Mouse (Mus musculus): ENCODE measurements around the gene Fut11. TPM values are rescaled to one million over a fixed set of nuclear protein-coding genes. Genes with fewer than 3 reads are reported as not detected.

The Fut11 gene
- total and polyA plus RNA-seq, 2 experiments from 2014 or later: 18.0 to 26.2 TPM

DNA sequence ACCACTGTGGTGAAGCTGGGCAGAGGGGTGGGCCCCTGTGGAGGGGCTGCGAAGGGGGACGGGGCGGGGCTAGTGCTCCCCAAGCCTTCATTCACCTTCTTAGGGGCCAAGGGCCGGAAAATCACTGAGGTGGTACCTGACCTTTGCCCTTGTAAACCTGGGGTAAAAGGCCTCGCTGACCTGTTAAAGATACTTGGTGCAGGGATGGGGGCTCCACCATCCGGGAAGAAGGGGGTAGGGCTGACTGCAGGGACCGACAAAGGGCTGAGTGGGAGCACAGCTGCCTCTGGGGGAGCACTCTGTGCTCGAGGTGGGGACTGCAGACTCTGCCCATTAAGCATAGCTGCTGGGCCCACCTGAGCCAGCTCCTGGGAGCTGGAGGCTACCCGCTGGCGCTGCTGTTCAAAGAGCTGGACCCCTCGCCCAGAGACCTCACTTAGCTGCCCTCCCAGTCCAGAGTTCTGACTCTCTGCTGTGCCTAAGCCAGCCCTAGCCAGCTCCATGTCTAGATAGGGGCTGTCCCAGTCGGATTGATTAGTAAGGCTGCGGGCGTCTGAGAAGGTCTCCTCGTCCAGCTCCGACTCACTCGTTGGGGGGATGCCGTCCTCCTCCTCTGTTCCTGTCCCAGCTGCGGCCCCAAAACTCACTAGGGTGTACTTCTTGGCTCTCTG lies 33.0 kb upstream of the Fut11 start:
- H3K27me3 ChIP-seq (ENCODE audit: insufficient read depth, low read length): no peaks in the 10 kb centered on the region
- peak; percentile 6; the same call in 1 of the 2 replicates for TF ChIP-seq CTCF (IDR thresholded peaks at IDR 0.05; ENCODE audit: low read depth)
- peak; percentile 68 for ATAC-seq
- 6% methylated on average over 19 of the region's 19 CpGs for WGBS
- H3K36me3 ChIP-seq (ENCODE audit: insufficient read depth, low read length): no peaks in the 10 kb centered on the region
- H3K4me2 ChIP-seq (ENCODE audit: low read depth, low read length): peak overlapping the region; percentile 72
- DNase-seq (ENCODE audit: low spot score): peak; percentile 38
- no peaks in the 10 kb centered on the region for H3K9me3 ChIP-seq (ENCODE audit: low read length)
- H3K4me3 ChIP-seq (ENCODE audit: low read length): peak overlapping the region; percentile 57
- H3K9ac ChIP-seq (replicated peaks; ENCODE audit: low read length): peak overlapping the region; percentile 79
- peak overlapping the region; percentile 93 for H3K27ac ChIP-seq
- H3K4me1 ChIP-seq (ENCODE audit: insufficient read depth, low read length): peaks cover 13% of the 10 kb centered on the region; the same call in 1 of the 2 replicates

DNA sequence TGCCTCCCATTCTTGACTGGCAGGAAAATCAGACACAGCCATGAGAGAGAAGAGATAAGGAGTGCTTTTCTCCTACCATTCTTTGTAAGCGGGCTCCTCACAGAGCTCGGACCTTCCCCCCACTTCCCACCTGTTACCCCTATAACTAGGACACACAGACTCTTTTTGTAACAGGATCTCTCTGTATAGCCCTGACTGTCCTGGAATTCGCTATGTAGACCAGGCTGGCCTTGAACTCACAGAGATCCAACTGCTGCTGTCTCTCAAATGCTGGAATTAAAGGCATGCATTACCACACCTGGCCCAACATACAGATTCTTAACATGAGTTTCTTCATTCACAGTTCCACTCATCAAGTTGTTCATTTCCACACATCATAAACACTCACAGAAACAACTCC lies 32.0 kb upstream of the Fut11 start:
- TF ChIP-seq CTCF (IDR thresholded peaks at IDR 0.05; ENCODE audit: low read depth): no peak
- H3K27ac ChIP-seq: peak overlapping the region; percentile 93; the same call in 1 of the 2 replicates

GRCm38 (mm10) chr14:20663601-20664000 lies 31.2 kb upstream of the Fut11 start:
- TF ChIP-seq CTCF (IDR thresholded peaks at IDR 0.05; ENCODE audit: low read depth): no peak
- Histone ChIP-seq H3K27ac (no peak overlapping the region), H3K9me3 (ENCODE audit: low read length) (no peaks in the 10 kb centered on the region), H3K4me3 (ENCODE audit: low read length) (no peak overlapping the region), H3K4me2 (ENCODE audit: low read depth, low read length) (no peak overlapping the region), H3K36me3 (ENCODE audit: insufficient read depth, low read length) (no peaks in the 10 kb centered on the region), H3K4me1 (ENCODE audit: insufficient read depth, low read length) (peaks cover 13% of the 10 kb centered on the region; the same call in 1 of the 2 replicates), H3K27me3 (ENCODE audit: insufficient read depth, low read length) (no peaks in the 10 kb centered on the region), H3K9ac (replicated peaks; ENCODE audit: low read length) (no peak overlapping the region)
- no peak for DNase-seq (ENCODE audit: low spot score)
- ATAC-seq: no peak
- 66% methylated on average over 2 of the region's 2 CpGs for WGBS

More for the DNA sequence above, 32.0 kb upstream of the Fut11 start:
- Histone ChIP-seq H3K4me3 (ENCODE audit: low read length) (no peak overlapping the region), H3K4me1 (ENCODE audit: insufficient read depth, low read length) (peaks cover 13% of the 10 kb centered on the region; the same call in 1 of the 2 replicates), H3K4me2 (ENCODE audit: low read depth, low read length) (peak overlapping the region; percentile 72), H3K9me3 (ENCODE audit: low read length) (no peaks in the 10 kb centered on the region), H3K36me3 (ENCODE audit: insufficient read depth, low read length) (no peaks in the 10 kb centered on the region), H3K9ac (replicated peaks; ENCODE audit: low read length) (no peak overlapping the region), H3K27me3 (ENCODE audit: insufficient read depth, low read length) (no peaks in the 10 kb centered on the region)
- DNase-seq (ENCODE audit: low spot score) (no peak), ATAC-seq (no peak)
- WGBS: 96% methylated on average over 3 of the region's 3 CpGs

- 53% methylated on average over 3 of the region's 3 CpGs for WGBS
- no peak overlapping the region for H3K27ac ChIP-seq
- H3K4me3 ChIP-seq (ENCODE audit: low read length): no peak overlapping the region
- DNase-seq (ENCODE audit: low spot score) (no peak), ATAC-seq (no peak)
- no peaks in the 10 kb centered on the region for H3K36me3 ChIP-seq (ENCODE audit: insufficient read depth, low read length)
- H3K27me3 ChIP-seq (ENCODE audit: insufficient read depth, low read length): no peaks in the 10 kb centered on the region
- H3K9me3 ChIP-seq (ENCODE audit: low read length): no peaks in the 10 kb centered on the region
- H3K4me1 ChIP-seq (ENCODE audit: insufficient read depth, low read length): peaks cover 13% of the 10 kb centered on the region; the same call in 1 of the 2 replicates
- H3K4me2 ChIP-seq (ENCODE audit: low read depth, low read length): no peak overlapping the region
- H3K9ac ChIP-seq (replicated peaks; ENCODE audit: low read length): no peak overlapping the region
- no peak for TF ChIP-seq CTCF (IDR thresholded peaks at IDR 0.05; ENCODE audit: low read depth)
Measured at GRCm38 (mm10) chr14:20664436-20664835, 30.3 kb upstream of the Fut11 start.

GRCm38 (mm10) chr14:20667469-20667868 lies 27.3 kb upstream of the Fut11 start:
- no peak for DNase-seq (ENCODE audit: low spot score)

GRCm38 (mm10) chr14:20668154-20668810 lies 26.5 kb upstream of the Fut11 start, which contains the start of gene Synpo2l:
Synpo2l (minus strand) TSS chr14:20668354.
- WGBS: 75% methylated on average over 8 of the region's 8 CpGs
- H3K4me1 ChIP-seq (ENCODE audit: insufficient read depth, low read length): no peaks in the 10 kb centered on the region
- no peak for DNase-seq (ENCODE audit: low spot score)
- H3K36me3 ChIP-seq (ENCODE audit: insufficient read depth, low read length): no peaks in the 10 kb centered on the region
- no peaks in the 10 kb centered on the region for H3K9me3 ChIP-seq (ENCODE audit: low read length)
- TF ChIP-seq CTCF (IDR thresholded peaks at IDR 0.05; ENCODE audit: low read depth): no peak
- no peak within 1 kb of the TSS for H3K9ac ChIP-seq (replicated peaks; ENCODE audit: low read length)
- no peak within 1 kb of the TSS for H3K27ac ChIP-seq
- no peak within 1 kb of the TSS for H3K4me3 ChIP-seq (ENCODE audit: low read length)
- no peaks in the 10 kb centered on the region for H3K27me3 ChIP-seq (ENCODE audit: insufficient read depth, low read length)
- no peak for ATAC-seq
- H3K4me2 ChIP-seq (ENCODE audit: low read depth, low read length): no peak within 1 kb of the TSS

More at GRCm38 (mm10) chr14:20667469-20667868, 27.3 kb upstream of the Fut11 start:
- no peak overlapping the region for H3K4me2 ChIP-seq (ENCODE audit: low read depth, low read length)
- no peaks in the 10 kb centered on the region for H3K9me3 ChIP-seq (ENCODE audit: low read length)
- H3K27me3 ChIP-seq (ENCODE audit: insufficient read depth, low read length): no peaks in the 10 kb centered on the region
- ATAC-seq: no peak
- H3K9ac ChIP-seq (replicated peaks; ENCODE audit: low read length): no peak overlapping the region
- WGBS: 73% methylated on average over 1 of the region's 1 CpGs
- peaks cover 2% of the 10 kb centered on the region; the same call in 1 of the 2 replicates for H3K4me1 ChIP-seq (ENCODE audit: insufficient read depth, low read length)
- H3K27ac ChIP-seq: no peak overlapping the region
- TF ChIP-seq CTCF (IDR thresholded peaks at IDR 0.05; ENCODE audit: low read depth): no peak
- H3K36me3 ChIP-seq (ENCODE audit: insufficient read depth, low read length): no peaks in the 10 kb centered on the region
- H3K4me3 ChIP-seq (ENCODE audit: low read length): no peak overlapping the region

All from hindbrain, postnatal 0 days (tissue).